Mouse (Mus musculus) hematopoietic stem cell, adult 5-6 weeks (primary cell): ENCODE data around the gene Amdhd1. TPM values are rescaled to one million over a fixed set of nuclear protein-coding genes. Genes with fewer than 3 reads are reported as not detected.
A peak's percentile ranks its signal among the peaks of the same experiment; 100 is the strongest.
"Not testable (repeated sequence)": the region's sequence is repeated elsewhere in the genome, so short reads cannot be mapped to it uniquely, and the experiment has no call there.

Experiments
- ATAC-seq, 2 experiments: fragments of 125-278 bp in 1 of 2; replicated peaks in 1 of 2; 2 replicates each; pipeline ENCODE4 v1.8.0; 2016 to 2017; ENCODE audit warnings: inconsistent platforms in 2 of 2, mild to moderate bottlenecking in 2 of 2, moderate number of reproducible peaks in 2 of 2, low read depth in 1 of 2, moderate TSS enrichment in 1 of 2; ENCODE audit not compliant: low FRiP score in 2 of 2, poor library complexity in 2 of 2, severe bottlenecking in 2 of 2, insufficient read depth in 1 of 2, low TSS enrichment in 1 of 2
- total RNA-seq: library from RNA; stranded (forward); fragments of 172-1452, 232-1000 nt; gene quantifications from 2 replicates; pipeline ENCODE4 v1.2.3, GENCODE M21; 2017

Gene Amdhd1
- 0.13 TPM in 1 of 2 replicates, not detected in the other for total RNA-seq

GRCm38 (mm10) chr10:93539775-93540430, at the start of gene Amdhd1:
Gene Amdhd1 (minus strand): TSS chr10:93540033.
- peak; percentile 94 to 95 for ATAC-seq

GRCm38 (mm10) chr10:93589281-93589848, 49.5 kb upstream of the Amdhd1 start, which contains the start of gene Snrpf:
Gene Snrpf (minus strand): TSS chr10:93589706.
- ATAC-seq = peak; percentile 78 to 87

- ATAC-seq = no peak
Observed at GRCm38 (mm10) chr10:93588796-93589195, 49.0 kb upstream of the Amdhd1 start.

- peak; percentile 61 to 72 for ATAC-seq
Observed at GRCm38 (mm10) chr10:93577271-93577886, 37.5 kb upstream of the Amdhd1 start.

GRCm38 (mm10) chr10:93575960-93576359, 36.1 kb upstream of the Amdhd1 start:
- peak in 1 of 2 experiments; percentile 23; a peak in 2 of 4 replicates for ATAC-seq

GRCm38 (mm10) chr10:93574966-93575365, 35.1 kb upstream of the Amdhd1 start:
- ATAC-seq = no peak

GRCm38 (mm10) chr10:93572209-93572608, 32.4 kb upstream of the Amdhd1 start:
- no peak for ATAC-seq

GRCm38 (mm10) chr10:93568671-93569070, 28.8 kb upstream of the Amdhd1 start:
- no peak for ATAC-seq

- ATAC-seq = no peak
Observed at GRCm38 (mm10) chr10:93567841-93568566, 28.2 kb upstream of the Amdhd1 start.

GRCm38 (mm10) chr10:93567066-93567465, 27.2 kb upstream of the Amdhd1 start:
- no peak for ATAC-seq

- peak in 1 of 2 experiments; percentile 25; a peak in 1 of 4 replicates for ATAC-seq
Observed at GRCm38 (mm10) chr10:93564518-93565090, 24.8 kb upstream of the Amdhd1 start.

- no peak for ATAC-seq
Observed at GRCm38 (mm10) chr10:93559786-93560185, 20.0 kb upstream of the Amdhd1 start.

GRCm38 (mm10) chr10:93557971-93558370, 18.1 kb upstream of the Amdhd1 start:
- not testable (repeated sequence) for ATAC-seq

- ATAC-seq = no peak
Observed at GRCm38 (mm10) chr10:93552596-93552995, 12.8 kb upstream of the Amdhd1 start.

- ATAC-seq = no peak
Observed at GRCm38 (mm10) chr10:93549821-93550220, 10.0 kb upstream of the Amdhd1 start.

- peak; percentile 93 to 96 for ATAC-seq
Observed at GRCm38 (mm10) chr10:93548991-93549390, 9.2 kb upstream of the Amdhd1 start.

- no peak for ATAC-seq
Observed at GRCm38 (mm10) chr10:93547741-93548270, 8.0 kb upstream of the Amdhd1 start.
